Mouse (Mus musculus): Measurements from ENCODE around the gene Rtn4rl1. TPM values are rescaled to one million over a fixed set of nuclear protein-coding genes. Genes with fewer than 3 reads are reported as not detected.
"Not testable (repeated sequence)": the region's sequence is repeated elsewhere in the genome, so short reads cannot be mapped to it uniquely, and the experiment has no call there.

Gene Rtn4rl1
- polyA plus RNA-seq, 1 experiment = 2.7 TPM

DNA sequence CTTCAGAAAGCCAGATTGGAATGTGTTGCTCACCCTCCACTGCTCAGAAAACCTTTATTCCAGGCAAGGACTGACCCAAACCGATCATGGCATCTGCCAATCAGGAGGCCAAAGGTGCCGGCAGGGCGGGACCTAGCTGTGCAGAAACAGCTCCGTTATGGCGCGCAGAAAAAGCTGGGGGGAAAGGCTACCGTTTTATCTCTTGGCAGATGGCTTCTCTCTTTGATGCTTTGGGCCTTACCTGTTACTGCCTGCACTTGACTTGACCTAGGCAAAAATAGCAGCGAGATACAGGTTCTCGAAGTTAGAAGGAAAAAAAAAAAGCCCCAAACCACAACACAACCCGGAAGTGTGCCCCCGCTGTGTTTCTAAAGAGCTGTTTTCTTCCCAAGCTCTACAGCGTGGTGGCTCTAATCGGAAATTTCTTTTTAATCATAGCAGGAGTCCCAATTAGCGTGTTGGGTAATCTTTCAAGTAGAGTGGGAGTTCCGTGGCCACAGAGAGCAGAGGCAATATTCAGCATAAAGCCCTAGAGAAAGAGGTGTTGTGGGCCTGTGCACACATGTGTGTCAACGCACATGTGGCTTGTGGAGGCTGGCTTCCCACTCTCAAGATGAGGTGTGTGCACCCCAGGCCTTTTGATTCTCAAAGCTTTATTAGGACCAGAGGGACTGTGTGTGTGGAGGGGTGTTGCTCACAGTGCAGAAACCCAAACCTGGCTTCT is 85.9 kb downstream of the Rtn4rl1 start:
- H3K4me1 ChIP-seq (ENCODE audit: control insufficient read depth, insufficient read depth, low read length) = 0 out of 2 replicates have a peak, but pooled peaks cover 2% of the 10 kb centered on the region
- H3K27ac ChIP-seq (ENCODE audit: insufficient read depth, low read length) = no peak overlapping the region
- no peak overlapping the region for H3K4me3 ChIP-seq (ENCODE audit: insufficient read depth, low read length)
- no peak for TF ChIP-seq POLR2A (IDR thresholded peaks at IDR 0.05; ENCODE audit: low read depth, low read length)
- no peak for TF ChIP-seq CTCF (IDR thresholded peaks at IDR 0.05; ENCODE audit: borderline replicate concordance, insufficient read depth, low read length)

DNA sequence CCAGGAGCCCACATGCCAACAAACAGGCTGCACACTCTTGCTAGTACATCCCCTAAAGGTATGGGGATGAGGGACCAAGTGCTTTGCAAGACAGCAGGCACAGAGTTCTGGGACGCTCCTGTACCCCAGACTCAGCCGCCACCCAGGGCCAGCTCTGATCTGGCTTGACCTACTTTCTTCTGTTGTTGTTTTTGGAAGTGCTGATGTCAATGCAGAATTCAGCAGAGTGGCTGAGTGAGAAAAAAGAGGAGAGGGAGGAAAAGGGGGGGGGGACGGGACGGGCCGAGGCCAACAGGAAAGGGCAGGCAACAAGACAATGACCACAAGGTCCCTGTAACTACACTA is 86.5 kb downstream of the Rtn4rl1 start:
- TF ChIP-seq POLR2A (IDR thresholded peaks at IDR 0.05; ENCODE audit: low read depth, low read length) = no peak
- TF ChIP-seq CTCF (IDR thresholded peaks at IDR 0.05; ENCODE audit: borderline replicate concordance, insufficient read depth, low read length) = no peak
- H3K4me3 ChIP-seq (ENCODE audit: insufficient read depth, low read length) = no peak overlapping the region
- H3K27ac ChIP-seq (ENCODE audit: insufficient read depth, low read length) = no peak overlapping the region
- 0 out of 2 replicates have a peak, but pooled peaks cover 2% of the 10 kb centered on the region for H3K4me1 ChIP-seq (ENCODE audit: control insufficient read depth, insufficient read depth, low read length)

DNA sequence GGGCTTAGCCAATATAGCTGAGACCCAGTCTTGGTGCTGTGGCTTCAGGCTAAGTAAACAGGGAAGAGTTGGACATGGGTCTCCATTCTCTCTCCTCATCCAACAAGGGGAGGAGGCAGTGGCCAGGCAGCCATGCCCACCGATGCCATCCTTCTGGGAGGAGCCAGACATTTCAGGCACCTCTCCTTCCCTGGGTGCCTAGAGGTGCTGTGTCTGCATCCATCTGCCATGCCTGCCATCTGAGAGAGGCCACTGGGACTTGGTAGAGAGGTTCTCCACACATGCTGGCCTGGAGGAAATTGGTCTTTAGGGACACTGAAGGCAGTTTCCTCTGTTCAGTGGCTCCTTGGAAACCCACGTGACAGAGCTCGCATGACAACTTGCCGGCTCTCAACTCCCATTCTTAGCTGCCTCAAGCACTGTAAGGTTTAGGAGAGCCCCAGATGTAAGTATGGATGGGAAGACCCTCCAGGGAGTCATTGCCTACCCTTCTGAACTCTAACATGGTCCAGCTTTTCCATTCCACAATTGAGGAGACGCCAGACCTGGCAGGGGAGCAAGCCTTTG is 86.9 kb downstream of the Rtn4rl1 start:
- no peak overlapping the region for H3K27ac ChIP-seq (ENCODE audit: insufficient read depth, low read length)
- no peak overlapping the region for H3K4me3 ChIP-seq (ENCODE audit: insufficient read depth, low read length)
- TF ChIP-seq CTCF (IDR thresholded peaks at IDR 0.05; ENCODE audit: borderline replicate concordance, insufficient read depth, low read length) = no peak
- TF ChIP-seq POLR2A (IDR thresholded peaks at IDR 0.05; ENCODE audit: low read depth, low read length) = no peak
- 0 out of 2 replicates have a peak, but pooled peaks cover 2% of the 10 kb centered on the region for H3K4me1 ChIP-seq (ENCODE audit: control insufficient read depth, insufficient read depth, low read length)

GRCm38 (mm10) chr11:75281380-75282256 is 88.0 kb downstream of the Rtn4rl1 start:
- Histone ChIP-seq H3K27ac (ENCODE audit: insufficient read depth, low read length) (no peak overlapping the region), H3K4me3 (ENCODE audit: insufficient read depth, low read length) (no peak overlapping the region), H3K4me1 (ENCODE audit: control insufficient read depth, insufficient read depth, low read length) (0 out of 2 replicates have a peak, but pooled peaks cover 2% of the 10 kb centered on the region)
- TF ChIP-seq POLR2A (IDR thresholded peaks at IDR 0.05; ENCODE audit: low read depth, low read length) (no peak), CTCF (IDR thresholded peaks at IDR 0.05; ENCODE audit: borderline replicate concordance, insufficient read depth, low read length) (no peak)

DNA sequence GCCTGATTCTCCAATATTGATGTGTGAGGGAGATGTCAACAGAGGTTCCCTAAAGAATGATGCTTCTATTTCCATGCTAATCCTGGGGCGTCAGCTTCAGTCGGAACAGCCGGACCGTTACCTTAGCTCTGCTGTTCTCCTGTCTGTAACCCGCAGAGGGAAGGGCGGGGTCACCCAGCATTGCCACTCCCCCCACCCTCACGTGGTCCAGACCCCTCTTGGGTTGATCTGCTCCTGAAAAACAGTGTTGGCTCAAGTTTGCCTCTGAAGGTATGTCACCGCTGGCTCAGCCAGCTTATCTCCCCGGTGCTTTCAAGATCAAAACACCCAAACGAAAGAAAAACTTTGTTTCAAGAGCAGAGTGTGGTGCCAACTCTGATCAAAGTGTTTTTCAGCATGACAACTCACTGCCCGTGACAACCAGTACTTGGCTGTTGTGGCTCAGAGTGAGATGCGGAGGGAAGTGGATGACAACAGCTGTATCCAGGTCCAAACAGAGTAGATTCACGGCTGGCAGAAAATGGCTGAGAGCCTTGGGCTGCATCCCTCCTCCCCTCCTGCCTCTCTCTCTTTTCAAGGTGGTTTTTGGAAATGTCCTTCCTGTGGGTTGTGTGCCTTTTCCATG is 89.0 kb downstream of the Rtn4rl1 start:
- 0 out of 2 replicates have a peak, but pooled peaks cover 2% of the 10 kb centered on the region for H3K4me1 ChIP-seq (ENCODE audit: control insufficient read depth, insufficient read depth, low read length)
- TF ChIP-seq CTCF (IDR thresholded peaks at IDR 0.05; ENCODE audit: borderline replicate concordance, insufficient read depth, low read length) (no peak), POLR2A (IDR thresholded peaks at IDR 0.05; ENCODE audit: low read depth, low read length) (no peak)
- no peak overlapping the region for H3K27ac ChIP-seq (ENCODE audit: insufficient read depth, low read length)
- H3K4me3 ChIP-seq (ENCODE audit: insufficient read depth, low read length) = no peak overlapping the region

DNA sequence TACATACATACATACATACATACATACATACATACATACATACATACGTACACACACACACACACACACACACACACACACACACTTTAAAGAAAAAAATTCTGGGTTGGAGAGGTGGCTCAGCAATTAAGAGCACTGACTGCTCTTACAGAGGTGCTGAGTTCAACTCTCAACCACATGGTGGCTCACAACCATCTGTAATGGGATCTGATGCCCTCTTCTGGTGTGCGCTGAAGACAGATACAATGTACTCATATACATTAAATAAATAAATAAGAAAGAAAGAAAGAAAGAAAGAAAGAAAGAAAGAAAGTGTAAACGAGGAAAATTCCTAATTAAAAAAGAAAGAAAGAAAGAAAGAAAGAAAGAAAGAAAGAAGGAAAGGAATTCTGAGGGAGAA is 90.2 kb downstream of the Rtn4rl1 start:
- H3K4me1 ChIP-seq (ENCODE audit: control insufficient read depth, insufficient read depth, low read length); H3K4me3 ChIP-seq (ENCODE audit: insufficient read depth, low read length): not testable (repeated sequence)

DNA sequence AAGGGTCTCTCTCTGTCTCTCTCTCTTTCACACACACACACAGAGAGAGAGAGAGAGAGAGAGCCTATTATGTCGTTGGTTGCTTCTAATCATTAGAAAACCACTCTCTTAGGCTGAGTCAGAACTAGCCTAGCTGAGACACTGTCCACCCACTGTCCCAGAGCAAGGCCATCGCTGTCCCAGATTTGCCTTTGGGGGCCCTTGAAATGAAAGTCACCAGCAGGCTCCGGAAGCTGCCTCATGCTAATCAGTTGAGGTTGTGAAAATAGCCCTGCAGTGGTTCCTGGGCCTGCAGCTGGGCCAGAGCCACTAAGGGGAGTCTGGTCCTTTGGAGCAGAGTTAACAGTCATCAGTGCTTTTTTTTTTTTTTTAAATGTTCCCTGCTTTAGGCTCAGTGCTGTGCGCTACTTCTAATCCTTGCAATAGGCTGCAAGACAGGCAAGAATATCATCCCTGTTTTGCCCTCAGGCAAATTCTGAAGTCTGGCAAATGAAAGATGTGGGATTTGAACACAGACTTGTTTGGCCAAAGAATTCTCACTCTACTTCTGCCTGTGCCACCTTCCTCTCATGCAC is 92.4 kb downstream of the Rtn4rl1 start:
- no peak overlapping the region for H3K27ac ChIP-seq (ENCODE audit: insufficient read depth, low read length)
- TF ChIP-seq POLR2A (IDR thresholded peaks at IDR 0.05; ENCODE audit: low read depth, low read length) = no peak
- TF ChIP-seq CTCF (IDR thresholded peaks at IDR 0.05; ENCODE audit: borderline replicate concordance, insufficient read depth, low read length) = no peak

More for the DNA sequence above, 90.2 kb downstream of the Rtn4rl1 start:
- not testable (repeated sequence) for H3K27ac ChIP-seq (ENCODE audit: insufficient read depth, low read length)

DNA sequence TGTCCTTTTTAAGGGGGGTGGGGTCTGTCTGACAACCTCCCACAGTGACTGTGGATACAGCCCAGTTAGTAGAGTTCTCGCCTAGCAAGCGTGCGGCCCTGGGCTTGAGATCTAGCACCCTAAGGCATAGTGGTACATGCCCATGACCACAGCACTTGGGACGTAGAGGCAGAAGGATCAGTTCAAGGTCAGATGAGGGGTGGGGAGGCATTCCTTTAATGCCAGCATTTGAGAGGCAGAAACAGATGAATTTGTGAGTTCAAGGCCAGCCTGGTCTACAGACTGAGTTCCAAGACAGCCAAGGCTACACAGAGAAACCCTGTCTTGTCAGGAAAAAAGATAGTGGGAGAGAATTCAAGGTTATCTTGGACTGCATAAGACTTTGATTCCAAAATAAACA is 93.3 kb downstream of the Rtn4rl1 start:
- no peak overlapping the region for H3K4me3 ChIP-seq (ENCODE audit: insufficient read depth, low read length)
- TF ChIP-seq POLR2A (IDR thresholded peaks at IDR 0.05; ENCODE audit: low read depth, low read length) = no peak
- no peak for TF ChIP-seq CTCF (IDR thresholded peaks at IDR 0.05; ENCODE audit: borderline replicate concordance, insufficient read depth, low read length)
- H3K4me1 ChIP-seq (ENCODE audit: control insufficient read depth, insufficient read depth, low read length) = no peaks in the 10 kb centered on the region
- no peak overlapping the region for H3K27ac ChIP-seq (ENCODE audit: insufficient read depth, low read length)

More for the DNA sequence above, 92.4 kb downstream of the Rtn4rl1 start:
- Histone ChIP-seq H3K4me3 (ENCODE audit: insufficient read depth, low read length) (no peak overlapping the region), H3K4me1 (ENCODE audit: control insufficient read depth, insufficient read depth, low read length) (no peaks in the 10 kb centered on the region)

- H3K4me3 ChIP-seq (ENCODE audit: insufficient read depth, low read length) = no peak overlapping the region
- TF ChIP-seq CTCF (IDR thresholded peaks at IDR 0.05; ENCODE audit: borderline replicate concordance, insufficient read depth, low read length) (no peak), POLR2A (IDR thresholded peaks at IDR 0.05; ENCODE audit: low read depth, low read length) (no peak)
- no peak overlapping the region for H3K27ac ChIP-seq (ENCODE audit: insufficient read depth, low read length)
- H3K4me1 ChIP-seq (ENCODE audit: control insufficient read depth, insufficient read depth, low read length) = no peaks in the 10 kb centered on the region
Observed at GRCm38 (mm10) chr11:75287940-75288339, 94.4 kb downstream of the Rtn4rl1 start.
